Mouse (Mus musculus) kidney, postnatal 0 days (tissue): ENCODE measurements at regions not wholly inside any gene's neighbourhood (a gene's known extent, or its start where the extent isn't known, plus 50 kb on each side); places are given as distances from the start of the nearest gene placed in this dataset.
A peak's percentile ranks its signal among the peaks of the same experiment; 100 is the strongest.
"Not testable (repeated sequence)": the region's sequence is repeated elsewhere in the genome, so short reads cannot be mapped to it uniquely, and the experiment has no call there.

ENCODE experiments used
- ATAC-seq: fragments of 200-750 bp; cut with Nextera tagmentation; replicated peaks from 2 replicates; pipeline ENCODE4 v1.8.0; 2017; ENCODE audit warnings: low read depth, moderate number of reproducible peaks, moderate TSS enrichment, moderate library complexity; ENCODE audit not compliant: low FRiP score
- DNase-seq: peaks from one replicate; pipeline ENCODE4 v3.0.0-alpha.2; 2016; ENCODE audit warnings: low spot score
- H3K27ac ChIP-seq: fragments of 300-500 bp; sonication (generic); 2 replicates; pipeline ENCODE4 v1.5.1; 2014; ENCODE audit warnings: mild to moderate bottlenecking
- H3K27me3 ChIP-seq: fragments of 300-500 bp; sonication (generic); 2 replicates; pipeline ENCODE4 v1.6.1; 2014; ENCODE audit warnings: low read length, mixed read lengths; ENCODE audit not compliant: insufficient read depth
- H3K36me3 ChIP-seq: fragments of 300-500 bp; sonication (generic); 2 replicates; pipeline ENCODE4 v1.6.1; 2014; ENCODE audit warnings: low read length, mixed read lengths; ENCODE audit not compliant: insufficient read depth
- H3K4me1 ChIP-seq: fragments of 300-500 bp; sonication (generic); replicated peaks from 2 replicates; pipeline ENCODE4 v1.6.1; 2014; ENCODE audit warnings: antibody characterized with exemption, low read length, mixed read lengths; ENCODE audit not compliant: insufficient read depth
- H3K4me2 ChIP-seq: fragments of 300-500 bp; sonication (generic); 2 replicates; pipeline ENCODE4 v1.6.1; 2014; ENCODE audit warnings: mild to moderate bottlenecking, low read length, moderate library complexity, mixed read lengths
- H3K4me3 ChIP-seq: fragments of 300-500 bp; sonication (generic); replicated peaks from 2 replicates; pipeline ENCODE4 v1.5.1; 2014; ENCODE audit warnings: low read depth, low read length
- H3K9ac ChIP-seq: fragments of 300-500 bp; sonication (generic); 2 replicates; pipeline ENCODE4 v1.6.1; 2014; ENCODE audit warnings: low read depth, low read length
- H3K9me3 ChIP-seq: fragments of 300-500 bp; sonication (generic); replicated peaks from 2 replicates; pipeline ENCODE4 v1.6.1; 2016; ENCODE audit warnings: low read length, inconsistent platforms, mixed read lengths
- CTCF ChIP-seq: IDR thresholded peaks from 2 replicates; pipeline ENCODE4 v1.5.1; 2016; ENCODE audit warnings: antibody characterized with exemption, low read depth, mild to moderate bottlenecking, moderate library complexity
- WGBS: fragments of 180-500 bp; shearing (Covaris S2); extraction: QIAGEN DNeasy Blood & Tissue Kit; methylation state at CpG from one replicate; pipeline ENCODE4 v1.1.7; 2014; 5-methylcytosine and 5-hydroxymethylcytosine counted together

DNA sequence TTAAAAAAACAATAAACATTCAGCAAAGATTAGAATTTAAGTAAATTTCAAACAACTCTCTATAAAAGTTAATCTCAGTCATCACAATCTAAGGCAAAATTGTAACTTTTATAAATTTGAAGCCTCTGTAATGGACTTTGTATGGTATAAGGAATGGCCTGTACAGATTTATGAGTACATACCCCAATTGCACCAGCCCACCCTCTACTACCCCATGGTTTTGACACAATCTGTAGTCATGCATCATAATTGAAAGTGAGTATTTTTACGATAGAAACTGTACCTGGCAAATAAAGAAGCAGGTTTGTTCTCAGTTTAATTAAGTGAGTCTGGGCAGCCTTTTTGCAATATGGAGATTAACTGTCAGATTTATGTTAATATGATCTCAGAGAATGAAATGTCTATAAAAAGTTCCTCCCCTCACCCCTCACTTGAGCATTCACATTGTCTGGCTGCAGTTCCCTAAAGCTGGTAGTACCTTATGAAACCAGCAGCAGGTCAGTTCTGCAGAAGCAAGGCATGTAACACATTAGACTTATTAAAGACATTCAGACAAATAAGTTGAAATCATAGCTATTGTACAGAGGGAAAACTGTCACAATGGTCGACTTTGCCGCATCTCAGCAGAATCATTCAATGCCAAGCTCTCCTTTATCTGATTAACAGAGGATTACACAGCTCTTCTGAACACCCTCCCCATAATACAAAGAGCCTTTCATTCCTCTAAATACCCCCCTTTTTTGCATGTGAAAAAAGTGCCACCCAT is 505.2 kb downstream of the Cypt12 start:
- no peaks in the 10 kb centered on the region for H3K4me1 ChIP-seq
- H3K36me3 ChIP-seq: no peaks in the 10 kb centered on the region
- H3K4me2 ChIP-seq: no peak overlapping the region
- no peaks in the 10 kb centered on the region for H3K27me3 ChIP-seq
- H3K4me3 ChIP-seq: no peak overlapping the region
- no peak overlapping the region for H3K9ac ChIP-seq
- 87% methylated on average over 1 of the region's 3 CpGs for WGBS
- H3K27ac ChIP-seq: no peak overlapping the region
- DNase-seq: no peak
- H3K9me3 ChIP-seq: no peaks in the 10 kb centered on the region
- no peak for ATAC-seq
- no peak for TF ChIP-seq CTCF

DNA sequence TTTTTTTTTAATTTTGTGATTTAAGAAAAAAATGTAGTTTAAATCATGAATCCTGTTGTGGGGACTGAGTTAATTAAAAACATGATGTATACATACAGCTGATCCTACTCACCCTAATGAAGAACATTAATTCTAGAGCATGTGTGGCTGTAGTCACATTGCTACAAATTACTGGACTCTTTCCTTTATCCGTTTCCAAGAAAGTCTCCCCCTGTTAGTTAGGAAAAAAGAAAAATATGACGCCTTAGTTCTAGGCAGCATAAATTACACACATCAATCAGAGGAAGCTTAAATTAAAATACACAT is 505.7 kb downstream of the Cypt12 start:
- H3K36me3 ChIP-seq: no peaks in the 10 kb centered on the region
- TF ChIP-seq CTCF: no peak
- no peak overlapping the region for H3K27ac ChIP-seq
- no peak for ATAC-seq
- H3K4me2 ChIP-seq: no peak overlapping the region
- H3K9me3 ChIP-seq: no peaks in the 10 kb centered on the region
- H3K4me1 ChIP-seq: no peaks in the 10 kb centered on the region
- no peak overlapping the region for H3K9ac ChIP-seq
- 54% methylated on average over 2 of the region's 2 CpGs for WGBS
- no peak overlapping the region for H3K4me3 ChIP-seq
- no peaks in the 10 kb centered on the region for H3K27me3 ChIP-seq
- DNase-seq: peak; percentile 74

DNA sequence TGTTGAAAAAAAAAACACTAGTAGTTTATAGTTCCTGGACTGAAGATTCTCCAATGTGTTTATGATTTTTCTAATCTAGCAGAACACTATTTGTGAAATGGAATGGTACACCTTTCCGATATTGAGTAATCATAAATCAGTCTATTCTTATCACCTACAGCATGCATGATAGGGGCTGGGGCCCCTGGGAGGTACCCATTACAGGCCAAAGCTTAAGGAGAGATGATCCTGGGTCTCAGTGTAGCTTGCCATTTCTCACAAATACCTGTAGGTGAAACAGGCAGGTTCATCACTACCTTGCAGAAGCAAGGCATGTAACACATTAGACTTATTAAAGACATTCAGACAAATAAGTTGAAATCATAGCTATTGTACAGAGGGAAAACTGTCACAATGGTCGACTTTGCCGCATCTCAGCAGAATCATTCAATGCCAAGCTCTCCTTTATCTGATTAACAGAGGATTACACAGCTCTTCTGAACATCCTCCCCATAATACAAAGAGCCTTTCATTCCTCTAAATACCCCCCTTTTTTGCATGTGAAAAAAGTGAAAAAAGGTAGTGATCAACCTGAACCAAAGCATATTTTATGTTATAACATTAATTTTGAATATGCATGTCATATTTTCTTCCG is 506.5 kb downstream of the Cypt12 start:
- H3K4me3 ChIP-seq, ATAC-seq, H3K27ac ChIP-seq, H3K27me3 ChIP-seq, H3K9ac ChIP-seq, H3K4me2 ChIP-seq, H3K4me1 ChIP-seq, H3K36me3 ChIP-seq, H3K9me3 ChIP-seq, DNase-seq: not testable (repeated sequence)
- WGBS: 93% methylated on average over 2 of the region's 4 CpGs

DNA sequence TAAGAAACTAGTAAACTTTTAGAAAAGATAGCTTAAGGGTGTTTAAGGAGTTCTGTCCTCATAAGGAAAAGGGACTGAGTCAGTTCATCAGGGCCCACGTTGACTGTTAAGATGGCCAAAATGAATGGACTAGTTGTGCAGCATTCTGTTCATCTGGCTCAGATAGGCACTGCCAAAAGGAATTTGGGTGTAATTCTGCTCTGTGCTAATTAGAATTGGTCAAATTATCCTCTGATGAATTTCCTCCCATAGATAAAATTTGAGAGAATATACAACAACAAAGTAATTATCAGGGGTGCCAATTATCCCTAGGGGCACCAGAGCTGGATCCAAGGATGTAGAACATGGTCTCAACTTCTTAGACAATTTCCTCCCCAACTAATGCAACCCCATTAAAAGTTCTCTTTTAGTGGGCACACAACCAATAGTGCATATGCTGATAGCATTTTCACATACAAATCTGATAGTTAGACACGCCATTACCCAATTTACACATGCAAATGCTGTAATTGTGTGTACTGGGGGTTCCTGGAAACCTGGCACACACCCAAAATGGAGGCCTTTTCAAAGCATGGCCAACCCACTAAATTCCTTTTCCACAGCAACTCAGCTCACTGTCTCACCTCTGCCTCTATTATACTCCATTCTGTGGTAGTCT is 508.0 kb downstream of the Cypt12 start:
- no peak overlapping the region for H3K4me3 ChIP-seq
- no peaks in the 10 kb centered on the region for H3K4me1 ChIP-seq
- DNase-seq (no peak), ATAC-seq (no peak)
- H3K4me2 ChIP-seq: no peak overlapping the region
- H3K36me3 ChIP-seq: no peaks in the 10 kb centered on the region
- no peak overlapping the region for H3K9ac ChIP-seq
- H3K27ac ChIP-seq: no peak overlapping the region
- WGBS: 90% methylated on average over 2 of the region's 2 CpGs
- H3K27me3 ChIP-seq: no peaks in the 10 kb centered on the region
- no peaks in the 10 kb centered on the region for H3K9me3 ChIP-seq
- no peak for TF ChIP-seq CTCF

- Histone ChIP-seq H3K9ac (no peak overlapping the region), H3K27ac (no peak overlapping the region), H3K27me3 (no peaks in the 10 kb centered on the region), H3K4me1 (no peaks in the 10 kb centered on the region), H3K4me2 (no peak overlapping the region), H3K4me3 (no peak overlapping the region), H3K9me3 (no peaks in the 10 kb centered on the region), H3K36me3 (no peaks in the 10 kb centered on the region)
- no peak for TF ChIP-seq CTCF
- 63% methylated on average over 1 of the region's 1 CpGs for WGBS
- no peak for DNase-seq
- no peak for ATAC-seq
These were observed 512.1 kb downstream of the Cypt12 start for GRCm38 (mm10) chr3:18460267-18460666.

DNA sequence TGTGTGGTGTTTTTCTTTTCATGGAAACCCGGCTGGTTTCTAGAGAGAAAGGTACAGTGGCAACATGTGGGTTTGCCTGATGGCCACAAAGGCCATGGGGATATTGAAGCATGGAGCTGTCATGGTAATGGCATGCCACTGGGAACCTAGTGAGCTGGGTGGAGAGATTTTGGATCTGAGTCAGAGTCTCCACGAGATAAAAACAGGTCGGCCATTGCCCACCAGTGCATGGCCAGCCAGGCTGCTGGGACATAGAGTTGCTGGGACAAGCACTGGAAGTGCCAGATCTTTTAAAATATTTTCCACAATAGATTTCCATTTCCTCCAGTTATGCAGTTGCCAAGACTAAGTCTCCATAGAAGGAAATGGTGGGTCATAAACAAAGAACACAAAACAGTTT is 523.6 kb downstream of the Cypt12 start:
- WGBS: 85% methylated on average over 3 of the region's 3 CpGs
- no peak overlapping the region for H3K4me3 ChIP-seq

More for the DNA sequence above, 523.6 kb downstream of the Cypt12 start:
- H3K9ac ChIP-seq: no peak overlapping the region
- H3K27ac ChIP-seq: no peak overlapping the region
- no peak overlapping the region for H3K4me2 ChIP-seq
- H3K36me3 ChIP-seq: no peaks in the 10 kb centered on the region
- no peaks in the 10 kb centered on the region for H3K27me3 ChIP-seq
- no peaks in the 10 kb centered on the region for H3K4me1 ChIP-seq
- ATAC-seq: no peak
- TF ChIP-seq CTCF: no peak
- no peaks in the 10 kb centered on the region for H3K9me3 ChIP-seq
- no peak for DNase-seq
